Mouse (Mus musculus) kidney, postnatal 0 days (tissue): ENCODE measurements around the gene Tut4. TPM values are rescaled to one million over a fixed set of nuclear protein-coding genes. Genes with fewer than 3 reads are reported as not detected.
A peak's percentile ranks its signal among the peaks of the same experiment; 100 is the strongest.

ENCODE experiments used
- ATAC-seq: fragments of 200-750 bp; cut with Nextera tagmentation; replicated peaks from 2 replicates; pipeline ENCODE4 v1.8.0; 2017; ENCODE audit warnings: low read depth, moderate number of reproducible peaks, moderate TSS enrichment, moderate library complexity; ENCODE audit not compliant: low FRiP score
- DNase-seq: peaks from one replicate; pipeline ENCODE4 v3.0.0-alpha.2; 2016; ENCODE audit warnings: low spot score
- H3K27ac ChIP-seq: fragments of 300-500 bp; sonication (generic); 2 replicates; pipeline ENCODE4 v1.5.1; 2014; ENCODE audit warnings: mild to moderate bottlenecking
- H3K27me3 ChIP-seq: fragments of 300-500 bp; sonication (generic); 2 replicates; pipeline ENCODE4 v1.6.1; 2014; ENCODE audit warnings: low read length, mixed read lengths; ENCODE audit not compliant: insufficient read depth
- H3K36me3 ChIP-seq: fragments of 300-500 bp; sonication (generic); 2 replicates; pipeline ENCODE4 v1.6.1; 2014; ENCODE audit warnings: low read length, mixed read lengths; ENCODE audit not compliant: insufficient read depth
- H3K4me1 ChIP-seq: fragments of 300-500 bp; sonication (generic); replicated peaks from 2 replicates; pipeline ENCODE4 v1.6.1; 2014; ENCODE audit warnings: antibody characterized with exemption, low read length, mixed read lengths; ENCODE audit not compliant: insufficient read depth
- H3K4me2 ChIP-seq: fragments of 300-500 bp; sonication (generic); 2 replicates; pipeline ENCODE4 v1.6.1; 2014; ENCODE audit warnings: mild to moderate bottlenecking, low read length, moderate library complexity, mixed read lengths
- H3K4me3 ChIP-seq: fragments of 300-500 bp; sonication (generic); replicated peaks from 2 replicates; pipeline ENCODE4 v1.5.1; 2014; ENCODE audit warnings: low read depth, low read length
- H3K9ac ChIP-seq: fragments of 300-500 bp; sonication (generic); 2 replicates; pipeline ENCODE4 v1.6.1; 2014; ENCODE audit warnings: low read depth, low read length
- H3K9me3 ChIP-seq: fragments of 300-500 bp; sonication (generic); replicated peaks from 2 replicates; pipeline ENCODE4 v1.6.1; 2016; ENCODE audit warnings: low read length, inconsistent platforms, mixed read lengths
- CTCF ChIP-seq: IDR thresholded peaks from 2 replicates; pipeline ENCODE4 v1.5.1; 2016; ENCODE audit warnings: antibody characterized with exemption, low read depth, mild to moderate bottlenecking, moderate library complexity
- WGBS: fragments of 180-500 bp; shearing (Covaris S2); extraction: QIAGEN DNeasy Blood & Tissue Kit; methylation state at CpG from one replicate; pipeline ENCODE4 v1.1.7; 2014; 5-methylcytosine and 5-hydroxymethylcytosine counted together
- polyA plus RNA-seq: library from polyadenylated mRNA; unstranded; fragments of >200 nt; fragmentation: Nextera tagmentation; extraction: Ambion mirVana; gene quantifications from 2 replicates; pipeline ENCODE4 v1.2.1, GENCODE M21; 2015

The Tut4 gene
- polyA plus RNA-seq, 1 experiment from 2014 or later = 56.6 TPM

- H3K27me3 ChIP-seq = no peaks in the 10 kb centered on the region
- DNase-seq (no peak), ATAC-seq (no peak)
- H3K27ac ChIP-seq = no peak overlapping the region
- H3K9me3 ChIP-seq = no peaks in the 10 kb centered on the region
- no peak for TF ChIP-seq CTCF
- no peak overlapping the region for H3K9ac ChIP-seq
- no peak overlapping the region for H3K4me2 ChIP-seq
- WGBS = 68% methylated on average over 2 of the region's 2 CpGs
- no peaks in the 10 kb centered on the region for H3K36me3 ChIP-seq
- H3K4me1 ChIP-seq = no peaks in the 10 kb centered on the region
- H3K4me3 ChIP-seq = no peak overlapping the region
Observed at GRCm38 (mm10) chr4:108456028-108456427, 3.2 kb upstream of the Tut4 start.

GRCm38 (mm10) chr4:108458201-108458741 lies 955 bp upstream of the Tut4 start:
- H3K27ac ChIP-seq = peak overlapping the region; percentile 98
- H3K4me2 ChIP-seq = peak overlapping the region; percentile 93
- 30% methylated on average over 5 of the region's 5 CpGs for WGBS
- H3K36me3 ChIP-seq = no peaks in the 10 kb centered on the region
- TF ChIP-seq CTCF = no peak
- no peaks in the 10 kb centered on the region for H3K4me1 ChIP-seq
- H3K27me3 ChIP-seq = no peaks in the 10 kb centered on the region
- H3K4me3 ChIP-seq = peak overlapping the region; percentile 96; the same call in 1 of the 2 replicates
- peak; percentile 44 for DNase-seq
- H3K9me3 ChIP-seq = no peaks in the 10 kb centered on the region
- no peak for ATAC-seq
- peak overlapping the region; percentile 97 for H3K9ac ChIP-seq

- Histone ChIP-seq H3K36me3 (no peaks in the 10 kb centered on the region), H3K9me3 (no peaks in the 10 kb centered on the region), H3K4me2 (peak overlapping the region; percentile 93), H3K4me1 (no peaks in the 10 kb centered on the region), H3K27me3 (no peaks in the 10 kb centered on the region), H3K4me3 (peak overlapping the region; percentile 96), H3K9ac (peak overlapping the region; percentile 97), H3K27ac (peak overlapping the region; percentile 98)
- TF ChIP-seq CTCF = no peak
- 0% methylated on average over 47 of the region's 59 CpGs for WGBS
- DNase-seq = peak; percentile 72
- ATAC-seq = peak; percentile 77
Observed at GRCm38 (mm10) chr4:108460156-108460923, 1.1 kb downstream of the Tut4 start.

GRCm38 (mm10) chr4:108461262-108461903 lies 2.2 kb downstream of the Tut4 start:
- Histone ChIP-seq H3K4me2 (peak overlapping the region; percentile 93), H3K27ac (0 out of 2 replicates have a peak overlapping the region, but pooled peaks have one; percentile 31), H3K4me3 (peak overlapping the region; percentile 96), H3K9ac (no peak overlapping the region; the same call in 1 of the 2 replicates), H3K27me3 (no peaks in the 10 kb centered on the region), H3K9me3 (no peaks in the 10 kb centered on the region), H3K36me3 (no peaks in the 10 kb centered on the region), H3K4me1 (no peaks in the 10 kb centered on the region)
- ATAC-seq = no peak
- WGBS = 37% methylated on average over 5 of the region's 5 CpGs
- TF ChIP-seq CTCF = no peak
- DNase-seq = peak; percentile 40

- H3K27ac ChIP-seq = no peak overlapping the region
- no peaks in the 10 kb centered on the region for H3K36me3 ChIP-seq
- H3K9ac ChIP-seq = no peak overlapping the region
- no peak overlapping the region for H3K4me2 ChIP-seq
- no peak for ATAC-seq
- no peaks in the 10 kb centered on the region for H3K9me3 ChIP-seq
- no peak for DNase-seq
- no peak for TF ChIP-seq CTCF
- no peaks in the 10 kb centered on the region for H3K4me1 ChIP-seq
- H3K4me3 ChIP-seq = no peak overlapping the region
- 49% methylated on average over 2 of the region's 2 CpGs for WGBS
- no peaks in the 10 kb centered on the region for H3K27me3 ChIP-seq
Observed at GRCm38 (mm10) chr4:108473586-108473985, 14.4 kb downstream of the Tut4 start.

GRCm38 (mm10) chr4:108482776-108483175 lies 23.6 kb downstream of the Tut4 start:
- H3K9ac ChIP-seq = no peak overlapping the region
- no peaks in the 10 kb centered on the region for H3K27me3 ChIP-seq
- TF ChIP-seq CTCF = no peak
- DNase-seq (no peak), ATAC-seq (no peak)
- H3K9me3 ChIP-seq = no peaks in the 10 kb centered on the region
- peaks cover 17% of the 10 kb centered on the region; the same call in 1 of the 2 replicates for H3K36me3 ChIP-seq
- H3K4me1 ChIP-seq = no peaks in the 10 kb centered on the region
- H3K4me2 ChIP-seq = no peak overlapping the region
- no peak overlapping the region for H3K4me3 ChIP-seq
- H3K27ac ChIP-seq = no peak overlapping the region
